19 mouse cellular contexts compared by ENCODE assay signal in the genomic region with DNA sequence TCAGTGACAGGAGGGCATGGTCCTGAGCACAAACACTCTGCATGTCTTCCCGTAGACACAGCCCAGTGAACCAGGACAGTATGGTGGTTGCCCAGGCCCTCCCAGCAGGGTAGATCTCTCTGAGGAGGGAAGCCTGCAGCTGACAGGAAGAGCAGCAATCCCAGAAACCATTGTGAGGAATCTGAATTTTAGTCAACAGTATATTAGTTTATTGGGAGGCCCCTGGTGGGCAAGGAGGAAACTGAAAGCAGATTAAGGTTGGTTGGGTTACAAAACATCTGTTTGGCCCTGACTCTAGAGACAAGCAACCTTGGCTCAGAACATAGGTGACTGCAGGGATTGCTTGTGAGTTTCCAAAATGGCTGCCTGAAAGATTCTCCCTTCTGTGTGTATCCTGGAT. TPM values are rescaled to one million over a fixed set of nuclear protein-coding genes. Genes with fewer than 3 reads are reported as not detected.
DNase-seq lines count a peak whose midpoint lies in the region; ATAC-seq and TF ChIP-seq lines count a peak whose summit lies in the region.
"Had no signal": no experiment of that assay in that cellular context is flagged by ENCODE, and none has a peak within 500 bp of the region (broad histone marks: within the 10 kb centered on the region; RNA-seq: fewer than 3 reads in every experiment).

No protein-coding gene starts in this region.

- H3K36me3 ChIP-seq in ES-E14 (ENCODE audit: control insufficient read depth, insufficient read depth, low read length, poor library complexity, severe bottlenecking), result no peaks in the 10 kb centered on the region
- H3K36me3 ChIP-seq in stomach, postnatal 0 days (ENCODE audit: control insufficient read depth, insufficient read depth, low read length), result no peaks in the 10 kb centered on the region
- no peaks in the 10 kb centered on the region for H3K36me3 ChIP-seq in midbrain, embryonic 13.5 days
- no peaks in the 10 kb centered on the region for H3K36me3 ChIP-seq in hindbrain, embryonic 12.5 days
- H3K36me3 ChIP-seq: embryonic facial prominence, embryonic 13.5 days; forebrain, embryonic 15.5 days; liver, embryonic 12.5 days; lung, embryonic 15.5 days; midbrain, embryonic 10.5 days had no signal

- no peak overlapping the region for H3K9ac ChIP-seq in ES-E14 (ENCODE audit: insufficient read depth, low read depth, low read length, poor library complexity, severe bottlenecking)
- no peak overlapping the region for H3K9ac ChIP-seq in stomach, postnatal 0 days (ENCODE audit: low read length)
- no peak overlapping the region for H3K9ac ChIP-seq in midbrain, embryonic 13.5 days (replicated peaks)
- H3K9ac ChIP-seq in hindbrain, embryonic 12.5 days, result no peak overlapping the region
- H3K9ac ChIP-seq: embryonic facial prominence, embryonic 13.5 days; forebrain, embryonic 15.5 days; liver, embryonic 12.5 days; lung, embryonic 15.5 days had no signal

- TF ChIP-seq CTCF in layer of hippocampus, adult 2 months (conservative IDR thresholded peaks at IDR 0.05), result peak; percentile 28
- TF ChIP-seq CTCF in stomach, postnatal 0 days (IDR thresholded peaks at IDR 0.05; ENCODE audit: low read depth), result 0 out of 2 replicates have a peak, but pooled peaks have one; percentile 14

- DNase-seq in layer of hippocampus, adult 2 months (ENCODE audit: low spot score in 2 of 2), result no peak
- DNase-seq in layer of hippocampus, postnatal 36 days, result no peak
- DNase-seq in 416B (ENCODE audit: low read depth) (peak; percentile 40), ES-E14 (ENCODE audit: low read depth, low spot score) (no peak)
- DNase-seq in stomach, postnatal 0 days (ENCODE audit: low spot score), result no peak
- DNase-seq: adrenal gland, postnatal 10 days; cerebellum, adult 9-11 months; gastrocnemius, postnatal 36 days; kidney, adult 9 months; kidney, postnatal 36 days; retina, postnatal 1 day had no signal

- no peak for TF ChIP-seq EP300 in stomach, postnatal 0 days (optimal IDR thresholded peaks at IDR 0.05)

- H3K27ac ChIP-seq in layer of hippocampus, adult 2 months, result no peak overlapping the region
- H3K27ac ChIP-seq in ES-E14 (ENCODE audit: insufficient read depth, low read depth, low read length, poor library complexity, severe bottlenecking), result peak overlapping the region; percentile 56
- H3K27ac ChIP-seq in stomach, postnatal 0 days (replicated peaks), result no peak overlapping the region
- no peak overlapping the region for H3K27ac ChIP-seq in midbrain, embryonic 13.5 days
- no peak overlapping the region for H3K27ac ChIP-seq in hindbrain, embryonic 12.5 days
- H3K27ac ChIP-seq: embryonic facial prominence, embryonic 13.5 days; forebrain, embryonic 15.5 days; liver, embryonic 12.5 days; lung, embryonic 15.5 days; macrophage; midbrain, embryonic 10.5 days had no signal

- WGBS in stomach, postnatal 0 days, result 80% methylated on average over 1 of the region's 1 CpGs
- WGBS in midbrain, embryonic 13.5 days, result 57% methylated on average over 1 of the region's 1 CpGs
- WGBS in hindbrain, embryonic 12.5 days, result 62% methylated on average over 1 of the region's 1 CpGs

- H3K4me3 ChIP-seq in layer of hippocampus, adult 2 months, result no peak overlapping the region
- H3K4me3 ChIP-seq in ES-E14 (ENCODE audit: insufficient read depth in 1 of 2, low read depth in 1 of 2, low read length in 2 of 2, poor library complexity in 1 of 2, severe bottlenecking in 1 of 2), result no peak overlapping the region
- H3K4me3 ChIP-seq in stomach, postnatal 0 days (ENCODE audit: low read depth, low read length), result no peak overlapping the region
- H3K4me3 ChIP-seq in midbrain, embryonic 13.5 days (replicated peaks), result no peak overlapping the region
- H3K4me3 ChIP-seq in hindbrain, embryonic 12.5 days, result no peak overlapping the region
- H3K4me3 ChIP-seq: embryonic facial prominence, embryonic 13.5 days; forebrain, embryonic 15.5 days; liver, embryonic 12.5 days; lung, embryonic 15.5 days; midbrain, embryonic 10.5 days had no signal

- ATAC-seq in stomach, postnatal 0 days (ENCODE audit: low FRiP score, low TSS enrichment), result no peak
- ATAC-seq in midbrain, embryonic 13.5 days, result no peak
- ATAC-seq in hindbrain, embryonic 12.5 days (ENCODE audit: low FRiP score), result no peak
- ATAC-seq: forebrain, embryonic 15.5 days; liver, embryonic 12.5 days had no signal

- peaks cover 4 to 22% of the 10 kb centered on the region in 2 experiments; a peak in 3 of 4 replicates for H3K4me1 ChIP-seq in ES-E14 (ENCODE audit: control insufficient read depth in 2 of 2, insufficient read depth in 2 of 2, low read length in 2 of 2, poor library complexity in 1 of 2)
- H3K4me1 ChIP-seq in stomach, postnatal 0 days (replicated peaks; ENCODE audit: control insufficient read depth, insufficient read depth), result no peaks in the 10 kb centered on the region
- peaks cover 17% of the 10 kb centered on the region; the same call in 1 of the 2 replicates for H3K4me1 ChIP-seq in midbrain, embryonic 13.5 days (replicated peaks)
- peaks cover 16% of the 10 kb centered on the region for H3K4me1 ChIP-seq in hindbrain, embryonic 12.5 days

- H3K27me3 ChIP-seq in stomach, postnatal 0 days (ENCODE audit: control insufficient read depth, insufficient read depth, low read length), result no peaks in the 10 kb centered on the region
- H3K27me3 ChIP-seq in midbrain, embryonic 13.5 days, result peaks cover 36% of the 10 kb centered on the region
- H3K27me3 ChIP-seq in hindbrain, embryonic 12.5 days, result peaks cover 42% of the 10 kb centered on the region

- H3K9me3 ChIP-seq in ES-E14 (ENCODE audit: control insufficient read depth, insufficient read depth, low read depth, low read length), result no peaks in the 10 kb centered on the region
- no peaks in the 10 kb centered on the region for H3K9me3 ChIP-seq in stomach, postnatal 0 days (ENCODE audit: control insufficient read depth, low read length)
- H3K9me3 ChIP-seq in midbrain, embryonic 13.5 days, result no peaks in the 10 kb centered on the region
- no peaks in the 10 kb centered on the region for H3K9me3 ChIP-seq in hindbrain, embryonic 12.5 days (replicated peaks)
- H3K9me3 ChIP-seq: embryonic facial prominence, embryonic 13.5 days; forebrain, embryonic 15.5 days; liver, embryonic 12.5 days; lung, embryonic 15.5 days; midbrain, embryonic 10.5 days had no signal

- no peak overlapping the region for H3K4me2 ChIP-seq in stomach, postnatal 0 days (replicated peaks; ENCODE audit: low read depth)
- no peak overlapping the region for H3K4me2 ChIP-seq in midbrain, embryonic 13.5 days (replicated peaks)
- no peak overlapping the region for H3K4me2 ChIP-seq in hindbrain, embryonic 12.5 days (replicated peaks)
- H3K4me2 ChIP-seq: embryonic facial prominence, embryonic 13.5 days; forebrain, embryonic 15.5 days; liver, embryonic 12.5 days; lung, embryonic 15.5 days had no signal

- in situ Hi-C loops in ES-E14 (cut with MboI; ENCODE audit: low sequenced_read_pairs in 2 of 2, unreplicated experiment in 2 of 2), result no loop called here

TF ChIP-seq in ES-E14, 5 proteins besides CTCF, POLR2A, EP300 and RAD21:
- TF ChIP-seq HCFC1 (IDR thresholded peaks at IDR 0.05; ENCODE audit: borderline replicate concordance, insufficient read depth, low read length), result no peak

RNA-seq across cellular contexts. Expression of gene Plxdc1, which starts 2.3 kb away (rescaled TPM):
- total RNA-seq in layer of hippocampus, adult 2 months (2021), result 10 to 100 TPM in 1 of 2 experiments, 1 to 10 TPM in 1; 9.0 to 10.3 TPM
- total RNA-seq in layer of hippocampus, postnatal 36 days (2021), result 10 to 100 TPM in 1 of 2 experiments, 1 to 10 TPM in 1; 8.2 to 10.0 TPM
- total RNA-seq in ES-E14 (2012; rRNA removed), result 2.5 and 4.3 TPM in 2 replicates
- polyA plus RNA-seq in stomach, postnatal 0 days (2015; fragmentation: Nextera tagmentation; extraction: Ambion mirVana), result 0.40 and 0.45 TPM in 2 replicates
- 0.38 and 0.63 TPM in 2 replicates for polyA plus RNA-seq in midbrain, embryonic 13.5 days (2015; fragmentation: Nextera tagmentation; extraction: Ambion mirVana)
- 0.13 and 0.26 TPM in 2 replicates for polyA plus RNA-seq in hindbrain, embryonic 12.5 days (2016; fragmentation: Nextera tagmentation; extraction: Ambion mirVana)

RNA-seq across cellular contexts. Expression of gene Arl5c, which starts 12.0 kb away (rescaled TPM):
- 1 to 10 TPM; 1.4 to 1.7 TPM for total RNA-seq in layer of hippocampus, adult 2 months (2021)
- total RNA-seq in layer of hippocampus, postnatal 36 days (2021), result 1 to 10 TPM; 1.0 to 1.1 TPM
- total RNA-seq in ES-E14 (2012; rRNA removed), result 2.9 and 4.4 TPM in 2 replicates
- 7.5 and 9.8 TPM in 2 replicates for polyA plus RNA-seq in stomach, postnatal 0 days (2015; fragmentation: Nextera tagmentation; extraction: Ambion mirVana)
- polyA plus RNA-seq in midbrain, embryonic 13.5 days (2015; fragmentation: Nextera tagmentation; extraction: Ambion mirVana), result 8.0 and 10.5 TPM in 2 replicates
- 5.7 and 7.0 TPM in 2 replicates for polyA plus RNA-seq in hindbrain, embryonic 12.5 days (2016; fragmentation: Nextera tagmentation; extraction: Ambion mirVana)

RNA-seq across cellular contexts. Expression of gene Cacnb1, which starts 38.9 kb away (rescaled TPM):
- 100 to 1,000 TPM; 139 to 142 TPM for total RNA-seq in layer of hippocampus, adult 2 months (2021)
- 100 to 1,000 TPM; 135 TPM for total RNA-seq in layer of hippocampus, postnatal 36 days (2021)
- 6.2 and 12.0 TPM in 2 replicates for total RNA-seq in ES-E14 (2012; rRNA removed)
- 4.2 and 4.9 TPM in 2 replicates for polyA plus RNA-seq in stomach, postnatal 0 days (2015; fragmentation: Nextera tagmentation; extraction: Ambion mirVana)
- polyA plus RNA-seq in midbrain, embryonic 13.5 days (2015; fragmentation: Nextera tagmentation; extraction: Ambion mirVana), result 49.8 and 51.8 TPM in 2 replicates
- polyA plus RNA-seq in hindbrain, embryonic 12.5 days (2016; fragmentation: Nextera tagmentation; extraction: Ambion mirVana), result 39.6 and 43.5 TPM in 2 replicates

RNA-seq across cellular contexts. Expression of gene Rpl19, which starts 42.5 kb away (rescaled TPM):
- total RNA-seq in layer of hippocampus, adult 2 months (2021), result 100 to 1,000 TPM; 615 to 621 TPM
- 100 to 1,000 TPM; 586 to 604 TPM for total RNA-seq in layer of hippocampus, postnatal 36 days (2021)
- total RNA-seq in ES-E14 (2012; rRNA removed), result 3,222 and 3,264 TPM in 2 replicates
- polyA plus RNA-seq in stomach, postnatal 0 days (2015; fragmentation: Nextera tagmentation; extraction: Ambion mirVana), result 863 and 874 TPM in 2 replicates
- 699 and 710 TPM in 2 replicates for polyA plus RNA-seq in midbrain, embryonic 13.5 days (2015; fragmentation: Nextera tagmentation; extraction: Ambion mirVana)
- polyA plus RNA-seq in hindbrain, embryonic 12.5 days (2016; fragmentation: Nextera tagmentation; extraction: Ambion mirVana), result 675 and 726 TPM in 2 replicates

Comparison
In these comparisons a context has a peak if more than half of its experiments do, and no peak if none do; other contexts are left out.
1. RNA of gene Cacnb1, which starts 38.9 kb away (total RNA-seq): 139 to 142 TPM in layer of hippocampus, adult 2 months and 135 TPM in layer of hippocampus, postnatal 36 days; 6.2 to 12.0 TPM in ES-E14; every median in the first group is over 10 times any median in the second.